ENCODE assay signal across 8 mouse cellular contexts in genomic region chr14:122223461-122224102, GRCm38 (mm10). TPM values are rescaled to one million over a fixed set of nuclear protein-coding genes. Genes with fewer than 3 reads are reported as not detected.
DNase-seq lines count a peak whose midpoint lies in the region; ATAC-seq lines count a peak whose summit lies in the region.

No protein-coding gene starts in this region.

- peak; percentile 82 for DNase-seq in R1 (ENCODE audit: low read depth, low spot score)
- DNase-seq in cerebellum, postnatal 25 days, result peak; percentile 87 to 93
- DNase-seq in frontal cortex, postnatal 25 days (ENCODE audit: low spot score in 2 of 2), result peak; percentile 67 to 71
- peak; percentile 68 to 78 for DNase-seq in layer of hippocampus, postnatal 36 days
- peak; percentile 77 for DNase-seq in lung, postnatal 25 days (ENCODE audit: low spot score)
- peak; percentile 93 for DNase-seq in retina, postnatal 1 day
- DNase-seq in urinary bladder, postnatal 10 days (ENCODE audit: low spot score), result peak; percentile 17

- no peak overlapping the region for H3K9ac ChIP-seq in hindbrain, embryonic 15.5 days

- peaks cover 26% of the 10 kb centered on the region for H3K27me3 ChIP-seq in hindbrain, embryonic 15.5 days

- 21% methylated on average over 9 of the region's 9 CpGs for WGBS in hindbrain, embryonic 15.5 days

- H3K9me3 ChIP-seq in hindbrain, embryonic 15.5 days, result no peaks in the 10 kb centered on the region

- peak overlapping the region; percentile 34 for H3K4me2 ChIP-seq in hindbrain, embryonic 15.5 days

- peak overlapping the region; percentile 51; the same call in 1 of the 2 replicates for H3K27ac ChIP-seq in hindbrain, embryonic 15.5 days (replicated peaks)

- H3K4me1 ChIP-seq in hindbrain, embryonic 15.5 days (replicated peaks), result peaks cover 17% of the 10 kb centered on the region; the same call in 1 of the 2 replicates

- ATAC-seq in hindbrain, embryonic 15.5 days (ENCODE audit: low FRiP score, low read depth), result peak; percentile 94

- H3K4me3 ChIP-seq in hindbrain, embryonic 15.5 days, result no peak overlapping the region

- H3K36me3 ChIP-seq in hindbrain, embryonic 15.5 days, result no peaks in the 10 kb centered on the region

RNA-seq across cellular contexts. Expression of gene Clybl, which starts 42.1 kb away (rescaled TPM):
- polyA plus RNA-seq in hindbrain, embryonic 15.5 days (2015; fragmentation: Nextera tagmentation; extraction: Ambion mirVana), result 16.3 and 17.5 TPM in 2 replicates
- 10 to 100 TPM; 24.1 to 29.9 TPM for total RNA-seq in layer of hippocampus, postnatal 36 days (2021)

Comparison
In these comparisons a context has a peak if more than half of its experiments do, and no peak if none do; other contexts are left out.
1. DNase-seq: peak in every context shown above with its lines; median percentile 93 in retina, postnatal 1 day; 90 in cerebellum, postnatal 25 days; 82 in R1; 77 in lung, postnatal 25 days; 73 in layer of hippocampus, postnatal 36 days; 69 in frontal cortex, postnatal 25 days; 17 in urinary bladder, postnatal 10 days.